In the genomic region with DNA sequence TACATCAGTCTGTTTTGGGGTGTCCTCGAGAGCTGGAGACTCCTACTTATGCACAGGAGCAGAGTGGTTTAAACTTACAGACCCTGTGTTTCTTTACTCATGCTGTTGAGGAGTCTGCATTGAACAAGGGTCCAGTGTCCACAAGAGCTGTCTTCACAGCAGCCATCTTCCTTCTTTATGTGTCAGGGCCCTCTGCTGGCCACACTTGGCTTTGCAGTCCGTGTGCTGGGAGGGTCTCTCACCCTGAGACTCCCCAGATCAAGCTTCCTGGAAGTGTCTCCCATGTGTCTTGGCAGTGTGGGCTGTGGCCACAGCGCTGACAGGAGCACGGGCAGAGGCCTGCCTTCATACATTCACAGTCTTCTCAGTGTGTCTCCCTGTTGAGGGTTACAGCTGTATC, we compare ENCODE assay signal across 8 mouse cellular contexts. TPM values are rescaled to one million over a fixed set of nuclear protein-coding genes. Genes with fewer than 3 reads are reported as not detected.
DNase-seq lines count a peak whose midpoint lies in the region; ATAC-seq and TF ChIP-seq lines count a peak whose summit lies in the region.

No protein-coding gene starts in this region.

- H3K9ac ChIP-seq in forebrain, postnatal 0 days: no peak overlapping the region
- H3K9ac ChIP-seq in forebrain, embryonic 16.5 days (replicated peaks; ENCODE audit: low read depth, low read length): no peak overlapping the region

- H3K4me2 ChIP-seq in forebrain, postnatal 0 days (ENCODE audit: low read depth): no peak overlapping the region
- H3K4me2 ChIP-seq in forebrain, embryonic 16.5 days (ENCODE audit: low read length): no peak overlapping the region

- ATAC-seq in forebrain, postnatal 0 days: no peak
- no peak for ATAC-seq in forebrain, embryonic 16.5 days

- peaks cover 18% of the 10 kb centered on the region; the same call in 1 of the 2 replicates for H3K36me3 ChIP-seq in forebrain, postnatal 0 days (ENCODE audit: insufficient read depth)
- peaks cover 4% of the 10 kb centered on the region; the same call in 1 of the 2 replicates for H3K36me3 ChIP-seq in forebrain, embryonic 16.5 days (ENCODE audit: control insufficient read depth, insufficient read depth)

- no peak overlapping the region for H3K4me3 ChIP-seq in forebrain, postnatal 0 days (ENCODE audit: low read depth, low read length)
- no peak overlapping the region for H3K4me3 ChIP-seq in forebrain, embryonic 16.5 days (replicated peaks; ENCODE audit: low read length)

- H3K4me1 ChIP-seq in forebrain, postnatal 0 days (ENCODE audit: insufficient read depth): no peaks in the 10 kb centered on the region
- H3K4me1 ChIP-seq in forebrain, embryonic 16.5 days (replicated peaks; ENCODE audit: control insufficient read depth, insufficient read depth, low read length): no peaks in the 10 kb centered on the region

- H3K9me3 ChIP-seq in forebrain, postnatal 0 days (ENCODE audit: low read length): no peaks in the 10 kb centered on the region
- H3K9me3 ChIP-seq in forebrain, embryonic 16.5 days (ENCODE audit: control insufficient read depth, low read length): no peaks in the 10 kb centered on the region

- no peaks in the 10 kb centered on the region for H3K27me3 ChIP-seq in forebrain, postnatal 0 days (ENCODE audit: insufficient read depth, low read length)
- no peaks in the 10 kb centered on the region for H3K27me3 ChIP-seq in forebrain, embryonic 16.5 days (replicated peaks; ENCODE audit: control insufficient read depth, insufficient read depth, low read length)

- TF ChIP-seq CTCF in forebrain, postnatal 0 days (IDR thresholded peaks at IDR 0.05; ENCODE audit: low read depth): peak; percentile 82

- peak; percentile 47 for DNase-seq in forebrain, postnatal 0 days
- peak; percentile 55 for DNase-seq in right cerebral cortex, postnatal 4 days
- DNase-seq in right cerebral cortex, postnatal 36 days (ENCODE audit: low spot score in 2 of 2): no peak
- peak; percentile 88 for DNase-seq in embryo, embryonic 10 days (ENCODE audit: low spot score)
- DNase-seq in kidney, adult 9 months: peak; percentile 19
- DNase-seq in mesoderm, embryonic 11.5 days (ENCODE audit: low read depth, low spot score): peak; percentile 71
- DNase-seq in thymus, postnatal 4 days: peak; percentile 84

- no peak overlapping the region for H3K27ac ChIP-seq in forebrain, postnatal 0 days (ENCODE audit: low read depth, low read length)
- H3K27ac ChIP-seq in forebrain, embryonic 16.5 days (ENCODE audit: low read length): no peak overlapping the region

- 24% methylated on average over 4 of the region's 4 CpGs for WGBS in forebrain, postnatal 0 days
- 22% methylated on average over 4 of the region's 4 CpGs for WGBS in forebrain, embryonic 16.5 days

RNA-seq across cellular contexts. Expression of a gene that starts 48.0 kb away (rescaled TPM):
- 10.2 and 20.6 TPM in 2 replicates for total RNA-seq in forebrain, postnatal 0 days (2014; rRNA removed)
- 7.0 and 10.0 TPM in 2 replicates for polyA plus RNA-seq in forebrain, postnatal 0 days (2015; fragmentation: Nextera tagmentation; extraction: Ambion mirVana)
- polyA plus RNA-seq in forebrain, embryonic 16.5 days (2015; fragmentation: Nextera tagmentation; extraction: Ambion mirVana): 19.0 and 20.6 TPM in 2 replicates

Comparison
In these comparisons a context has a peak if more than half of its experiments do, and no peak if none do; other contexts are left out.
1. DNase-seq: peak in forebrain, postnatal 0 days (single experiment), right cerebral cortex, postnatal 4 days (single experiment), embryo, embryonic 10 days (single experiment), kidney, adult 9 months (single experiment), mesoderm, embryonic 11.5 days (single experiment) and thymus, postnatal 4 days (single experiment); none in right cerebral cortex, postnatal 36 days (0 of 2).